24 mouse cellular contexts compared by ENCODE assay signal in genomic region chr5:31288225-31288624, GRCm38 (mm10). TPM values are rescaled to one million over a fixed set of nuclear protein-coding genes. Genes with fewer than 3 reads are reported as not detected.
DNase-seq lines count a peak whose midpoint lies in the region; ATAC-seq and TF ChIP-seq lines count a peak whose summit lies in the region.
"Had no signal": no experiment of that assay in that cellular context is flagged by ENCODE, and none has a peak within 500 bp of the region (broad histone marks: within the 10 kb centered on the region; RNA-seq: fewer than 3 reads in every experiment).

No protein-coding gene starts in this region.

- in situ Hi-C loops in CH12.LX (cut with MboI; ENCODE audit: low pct_ligation_motif_present, low pct_unique_long_range_greater_than_20kb, low sequenced_read_pairs), result no loop called here

- peak; percentile 48; the same call in 1 of the 2 replicates for TF ChIP-seq EP300 in CH12.LX (IDR thresholded peaks at IDR 0.05; ENCODE audit: low read length)

- dilution Hi-C loops in CH12.LX (cut with MboI; ENCODE audit: extremely low pct_ligation_motif_present, extremely low pct_unique_long_range_greater_than_20kb, low sequenced_read_pairs), result no loop called here

- 77% methylated on average over 4 of the region's 4 CpGs for WGBS in neural tube, embryonic 13.5 days
- WGBS in embryonic facial prominence, embryonic 10.5 days, result 80% methylated on average over 4 of the region's 4 CpGs

- no peaks in the 10 kb centered on the region for H3K9me3 ChIP-seq in neural tube, embryonic 13.5 days
- no peaks in the 10 kb centered on the region for H3K9me3 ChIP-seq in CH12.LX (replicated peaks; ENCODE audit: low read length)
- no peaks in the 10 kb centered on the region for H3K9me3 ChIP-seq in embryonic facial prominence, embryonic 10.5 days
- H3K9me3 ChIP-seq: kidney, embryonic 15.5 days; limb, embryonic 12.5 days; liver, embryonic 12.5 days; lung, embryonic 15.5 days had no signal

- H3K27ac ChIP-seq in neural tube, embryonic 13.5 days (replicated peaks), result no peak overlapping the region
- peak overlapping the region; percentile 26 for H3K27ac ChIP-seq in CH12.LX (ENCODE audit: insufficient read depth, low read depth)
- H3K27ac ChIP-seq in embryonic facial prominence, embryonic 10.5 days (replicated peaks), result no peak overlapping the region
- H3K27ac ChIP-seq: hindbrain, postnatal 0 days; kidney, embryonic 15.5 days; limb, embryonic 12.5 days; liver, embryonic 12.5 days; lung, embryonic 15.5 days had no signal

- DNase-seq in neural tube, embryonic 10.5 days (ENCODE audit: extremely low spot score, low spot score), result no peak
- peak; percentile 45 for DNase-seq in CH12.LX (ENCODE audit: extremely low read depth)
- no peak for DNase-seq in embryonic facial prominence, embryonic 10.5 days (ENCODE audit: low spot score)
- no peak for DNase-seq in right cerebral cortex, adult 2 months (ENCODE audit: low spot score in 2 of 2)
- no peak for DNase-seq in adrenal gland, adult (ENCODE audit: inconsistent age in 2 of 2, low spot score in 1 of 2)
- DNase-seq: right cerebral cortex, postnatal 25 days; thymus, adult 2 months had no signal

- H3K4me2 ChIP-seq in neural tube, embryonic 13.5 days, result no peak overlapping the region
- H3K4me2 ChIP-seq in CH12.LX (ENCODE audit: insufficient read depth, low read depth, poor library complexity, severe bottlenecking), result peak overlapping the region; percentile 35
- H3K4me2 ChIP-seq: kidney, embryonic 15.5 days; limb, embryonic 12.5 days; liver, embryonic 12.5 days; lung, embryonic 15.5 days had no signal

- peaks cover 48% of the 10 kb centered on the region for H3K36me3 ChIP-seq in neural tube, embryonic 13.5 days
- H3K36me3 ChIP-seq in CH12.LX (replicated peaks in 1 of 2; ENCODE audit: control insufficient read depth in 1 of 2, insufficient read depth in 1 of 2, low read length in 1 of 2), result peaks cover 19 to 31% of the 10 kb centered on the region in 2 experiments
- H3K36me3 ChIP-seq in embryonic facial prominence, embryonic 10.5 days (replicated peaks), result peaks cover 46% of the 10 kb centered on the region

- no peak for ATAC-seq in neural tube, embryonic 13.5 days (ENCODE audit: low read depth)
- peak; percentile 18; the same call in 1 of the 2 replicates for ATAC-seq in granulocyte monocyte progenitor cell, adult 5-6 weeks (replicated peaks; ENCODE audit: poor library complexity, severe bottlenecking)
- ATAC-seq in neutrophil, adult 5-6 weeks (ENCODE audit: extremely low read depth, insufficient number of reproducible peaks, low FRiP score, poor library complexity, severe bottlenecking), result 0 out of 2 replicates have a peak, but pooled peaks have one; percentile 13
- ATAC-seq: forebrain, embryonic 16.5 days; hindbrain, postnatal 0 days; intestine, postnatal 0 days; liver, embryonic 12.5 days; midbrain, embryonic 16.5 days had no signal

- TF ChIP-seq CTCF in CH12.LX (conservative IDR thresholded peaks at IDR 0.05 in 1 of 2, IDR thresholded peaks at IDR 0.05 in 1 of 2; ENCODE audit: low read depth in 2 of 2, low read length in 2 of 2), result no peak

- no peak overlapping the region for H3K4me3 ChIP-seq in neural tube, embryonic 13.5 days
- H3K4me3 ChIP-seq in CH12.LX (replicated peaks in 1 of 3; ENCODE audit: low read depth in 2 of 3, low read length in 2 of 3, poor library complexity in 1 of 3), result no peak overlapping the region
- no peak overlapping the region for H3K4me3 ChIP-seq in embryonic facial prominence, embryonic 10.5 days
- H3K4me3 ChIP-seq: kidney, embryonic 15.5 days; limb, embryonic 12.5 days; liver, embryonic 12.5 days; lung, embryonic 15.5 days had no signal

- peaks cover 23% of the 10 kb centered on the region for H3K4me1 ChIP-seq in neural tube, embryonic 13.5 days (replicated peaks)
- peaks cover 9 to 33% of the 10 kb centered on the region in 2 experiments; a peak in 3 of 4 replicates for H3K4me1 ChIP-seq in CH12.LX (ENCODE audit: control insufficient read depth in 1 of 2, insufficient read depth in 2 of 2)
- H3K4me1 ChIP-seq in embryonic facial prominence, embryonic 10.5 days, result peaks cover 18% of the 10 kb centered on the region

- 0 out of 2 replicates have a peak overlapping the region, but pooled peaks have one; percentile 13 for H3K9ac ChIP-seq in neural tube, embryonic 13.5 days
- H3K9ac ChIP-seq in CH12.LX (ENCODE audit: insufficient read depth, low read depth), result peak overlapping the region; percentile 14; the same call in 1 of the 2 replicates
- H3K9ac ChIP-seq: kidney, embryonic 15.5 days; limb, embryonic 12.5 days; liver, embryonic 12.5 days; lung, embryonic 15.5 days had no signal

- no peak for TF ChIP-seq POLR2A in CH12.LX (IDR thresholded peaks at IDR 0.05; ENCODE audit: low read depth, low read length)

- no peaks in the 10 kb centered on the region for H3K27me3 ChIP-seq in neural tube, embryonic 13.5 days
- H3K27me3 ChIP-seq in CH12.LX (replicated peaks), result peaks cover 13% of the 10 kb centered on the region
- H3K27me3 ChIP-seq in embryonic facial prominence, embryonic 10.5 days (replicated peaks; ENCODE audit: low read depth, poor library complexity, severe bottlenecking), result no peaks in the 10 kb centered on the region
- H3K27me3 ChIP-seq: kidney, embryonic 15.5 days; limb, embryonic 12.5 days; liver, embryonic 12.5 days; lung, embryonic 15.5 days had no signal

- TF ChIP-seq RAD21 in CH12.LX (IDR thresholded peaks at IDR 0.05; ENCODE audit: low read depth, low read length), result no peak

- no peaks in the 10 kb centered on the region for H3K79me2 ChIP-seq in CH12.LX (replicated peaks; ENCODE audit: control insufficient read depth, extremely low read depth, insufficient read depth, poor library complexity, severe bottlenecking)

TF ChIP-seq in CH12.LX, 34 proteins besides CTCF, POLR2A, EP300 and RAD21 (continues in another document):
- TF ChIP-seq TCF12 (IDR thresholded peaks at IDR 0.05; ENCODE audit: low read depth, low read length) (0 out of 2 replicates have a peak, but pooled peaks have one; percentile 0), NELFE (IDR thresholded peaks at IDR 0.05; ENCODE audit: low read depth, low read length) (no peak), ETS1 (conservative IDR thresholded peaks at IDR 0.05; ENCODE audit: low read depth, low read length) (peak; percentile 57; the same call in 1 of the 2 replicates), PAX5 (IDR thresholded peaks at IDR 0.05; ENCODE audit: low read length) (no peak), CHD2 (IDR thresholded peaks at IDR 0.05; ENCODE audit: low read length) (no peak), USF2 (conservative IDR thresholded peaks at IDR 0.05; ENCODE audit: low read depth, low read length) (no peak), POLR2AphosphoS2 (IDR thresholded peaks at IDR 0.05; ENCODE audit: low read depth, low read length) (no peak)

RNA-seq across cellular contexts. Expression of gene Ift172, which starts 2.7 kb away (rescaled TPM):
- 33.3 and 36.7 TPM in 2 replicates for polyA plus RNA-seq in neural tube, embryonic 13.5 days (2015; fragmentation: Nextera tagmentation; extraction: Ambion mirVana)
- total RNA-seq in CH12.LX (2012; rRNA removed), result 11.1 and 21.5 TPM in 2 replicates
- 4.3 and 6.1 TPM in 2 replicates for total RNA-seq in CH12.LX (2014; rRNA removed)
- polyA plus RNA-seq in CH12.LX (2012; ENCODE audit: insufficient read length, low read depth), result 8.5 and 9.2 TPM in 2 replicates
- 16.5 and 29.2 TPM in 2 replicates for total RNA-seq in granulocyte monocyte progenitor cell, adult 5-6 weeks (2014; fragmentation: Nextera tagmentation)
- 12.7 and 44.9 TPM in 2 replicates for total RNA-seq in granulocyte monocyte progenitor cell, adult 5-6 weeks (2017)
- 30.0 and 51.6 TPM in 2 replicates for total RNA-seq in neutrophil, adult 5-6 weeks (2017)
- polyA plus RNA-seq in embryonic facial prominence, embryonic 10.5 days (2016; fragmentation: Nextera tagmentation; extraction: Ambion mirVana), result 37.3 and 39.2 TPM in 2 replicates

RNA-seq across cellular contexts. Expression of gene Fndc4, which starts 7.7 kb away (rescaled TPM):
- polyA plus RNA-seq in neural tube, embryonic 13.5 days (2015; fragmentation: Nextera tagmentation; extraction: Ambion mirVana), result 79.1 and 82.0 TPM in 2 replicates
- total RNA-seq in CH12.LX (2012; rRNA removed), result 0.13 and 0.34 TPM in 2 replicates
- not detected in 2 replicates for total RNA-seq in CH12.LX (2014; rRNA removed)
- not detected in 2 replicates for polyA plus RNA-seq in CH12.LX (2012; ENCODE audit: insufficient read length, low read depth)
- not detected in 2 replicates for total RNA-seq in granulocyte monocyte progenitor cell, adult 5-6 weeks (2014; fragmentation: Nextera tagmentation)
- not detected in 2 replicates for total RNA-seq in granulocyte monocyte progenitor cell, adult 5-6 weeks (2017)
- not detected in 2 replicates for total RNA-seq in neutrophil, adult 5-6 weeks (2017)
- 54.6 and 57.1 TPM in 2 replicates for polyA plus RNA-seq in embryonic facial prominence, embryonic 10.5 days (2016; fragmentation: Nextera tagmentation; extraction: Ambion mirVana)

RNA-seq across cellular contexts. Expression of gene Gckr, which starts 9.0 kb away (rescaled TPM):
- polyA plus RNA-seq in neural tube, embryonic 13.5 days (2015; fragmentation: Nextera tagmentation; extraction: Ambion mirVana), result 0.27 TPM in 1 of 2 replicates, not detected in the other
- total RNA-seq in CH12.LX (2012; rRNA removed), result 0.08 TPM in 1 of 2 replicates, not detected in the other
- not detected in 2 replicates for total RNA-seq in CH12.LX (2014; rRNA removed)
- polyA plus RNA-seq in CH12.LX (2012; ENCODE audit: insufficient read length, low read depth), result not detected in 2 replicates
- not detected in 2 replicates for total RNA-seq in granulocyte monocyte progenitor cell, adult 5-6 weeks (2014; fragmentation: Nextera tagmentation)
- not detected in 2 replicates for total RNA-seq in granulocyte monocyte progenitor cell, adult 5-6 weeks (2017)
- total RNA-seq in neutrophil, adult 5-6 weeks (2017), result not detected in 2 replicates
- 0.19 and 0.29 TPM in 2 replicates for polyA plus RNA-seq in embryonic facial prominence, embryonic 10.5 days (2016; fragmentation: Nextera tagmentation; extraction: Ambion mirVana)
- total RNA-seq: heart, adult 18-20 months; megakaryocyte-erythroid progenitor cell, adult 5-6 weeks had no signal
- polyA plus RNA-seq: heart, embryonic 14.5 days had no signal

RNA-seq across cellular contexts. Expression of gene Krtcap3, which starts 36.7 kb away (rescaled TPM):
- 4.5 and 4.7 TPM in 2 replicates for polyA plus RNA-seq in neural tube, embryonic 13.5 days (2015; fragmentation: Nextera tagmentation; extraction: Ambion mirVana)
- 13.9 and 14.1 TPM in 2 replicates for total RNA-seq in CH12.LX (2012; rRNA removed)
- total RNA-seq in CH12.LX (2014; rRNA removed), result 9.8 and 10.0 TPM in 2 replicates
- 8.6 and 11.3 TPM in 2 replicates for polyA plus RNA-seq in CH12.LX (2012; ENCODE audit: insufficient read length, low read depth)
- total RNA-seq in granulocyte monocyte progenitor cell, adult 5-6 weeks (2014; fragmentation: Nextera tagmentation), result 1.6 and 19.8 TPM in 2 replicates
- 1.6 and 4.7 TPM in 2 replicates for total RNA-seq in granulocyte monocyte progenitor cell, adult 5-6 weeks (2017)
- total RNA-seq in neutrophil, adult 5-6 weeks (2017), result 17.8 and 18.7 TPM in 2 replicates
- 16.8 and 21.2 TPM in 2 replicates for polyA plus RNA-seq in embryonic facial prominence, embryonic 10.5 days (2016; fragmentation: Nextera tagmentation; extraction: Ambion mirVana)

RNA-seq across cellular contexts. Expression of gene Gm9970, which starts 47.2 kb away (rescaled TPM):
- not detected in 2 replicates for polyA plus RNA-seq in neural tube, embryonic 13.5 days (2015; fragmentation: Nextera tagmentation; extraction: Ambion mirVana)
- total RNA-seq in CH12.LX (2012; rRNA removed) (not detected in 2 replicates), CH12.LX (2014; rRNA removed) (not detected in 2 replicates)
- polyA plus RNA-seq in CH12.LX (2012; ENCODE audit: insufficient read length, low read depth), result not detected in 2 replicates
- total RNA-seq in granulocyte monocyte progenitor cell, adult 5-6 weeks (2014; fragmentation: Nextera tagmentation), result not detected in 2 replicates
- not detected in 2 replicates for total RNA-seq in granulocyte monocyte progenitor cell, adult 5-6 weeks (2017)
- total RNA-seq in neutrophil, adult 5-6 weeks (2017), result not detected in 2 replicates
- 0.40 TPM in 1 of 2 replicates, not detected in the other for polyA plus RNA-seq in embryonic facial prominence, embryonic 10.5 days (2016; fragmentation: Nextera tagmentation; extraction: Ambion mirVana)
- total RNA-seq: heart, adult 18-20 months; hematopoietic stem cell, adult 5-6 weeks; layer of hippocampus, postnatal 10 days; megakaryocyte-erythroid progenitor cell, adult 5-6 weeks had no signal
- polyA plus RNA-seq: large intestine, adult 2 months; liver, embryonic 12.5 days had no signal
